Mouse (Mus musculus) forelimb bud, embryonic 11.5 days (tissue): ENCODE measurements at regions not wholly inside any gene's neighbourhood (a gene's known extent, or its start where the extent isn't known, plus 50 kb on each side); places are given as distances from the start of the nearest gene placed in this dataset.
A peak's percentile ranks its signal among the peaks of the same experiment; 100 is the strongest.

Experiments
- DNase-seq: peaks from one replicate; pipeline ENCODE4 v3.0.0-alpha.2; 2012; ENCODE audit warnings: low read depth, low spot score

GRCm38 (mm10) chr14:25225214-25225613 is 233.8 kb upstream of the Zmiz1 start:
- no peak for DNase-seq

- DNase-seq, result peak; percentile 79
Observed at GRCm38 (mm10) chr14:25226155-25226839, 232.7 kb upstream of the Zmiz1 start.

DNA sequence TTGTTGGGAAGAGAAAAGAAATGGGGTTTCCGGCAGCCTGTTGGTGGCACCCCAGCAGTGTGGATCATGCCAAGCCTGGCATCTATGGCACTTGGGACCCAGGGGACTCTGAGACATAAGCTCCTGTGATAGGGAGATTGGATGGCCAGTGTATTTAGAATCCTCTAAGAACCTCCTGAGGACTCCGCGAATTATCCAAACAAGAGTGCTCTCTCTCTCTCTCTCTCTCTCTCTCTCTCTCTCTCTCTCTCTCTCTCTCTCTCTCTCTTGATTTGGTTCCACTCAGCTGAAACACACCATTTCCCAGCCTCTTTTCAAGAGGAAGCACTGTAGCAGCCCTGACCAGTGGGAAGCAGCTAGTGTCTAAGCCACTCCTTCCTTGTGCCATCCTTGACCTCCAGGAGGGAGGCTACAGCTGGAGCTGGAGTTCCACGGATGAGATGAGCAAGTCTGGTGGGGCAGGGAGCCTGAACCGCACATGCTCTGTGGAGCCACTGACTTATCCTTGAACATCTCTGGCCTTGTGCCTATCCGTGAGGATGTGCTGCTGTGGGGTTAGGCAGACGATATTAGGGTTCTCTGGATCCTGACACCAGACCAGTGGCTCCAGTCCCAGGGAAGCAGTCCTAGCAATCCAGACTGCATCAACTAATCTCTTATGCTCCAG is 232.0 kb upstream of the Zmiz1 start:
- DNase-seq, result no peak

- DNase-seq, result no peak
Observed at GRCm38 (mm10) chr14:25228321-25229047, 230.5 kb upstream of the Zmiz1 start.

DNA sequence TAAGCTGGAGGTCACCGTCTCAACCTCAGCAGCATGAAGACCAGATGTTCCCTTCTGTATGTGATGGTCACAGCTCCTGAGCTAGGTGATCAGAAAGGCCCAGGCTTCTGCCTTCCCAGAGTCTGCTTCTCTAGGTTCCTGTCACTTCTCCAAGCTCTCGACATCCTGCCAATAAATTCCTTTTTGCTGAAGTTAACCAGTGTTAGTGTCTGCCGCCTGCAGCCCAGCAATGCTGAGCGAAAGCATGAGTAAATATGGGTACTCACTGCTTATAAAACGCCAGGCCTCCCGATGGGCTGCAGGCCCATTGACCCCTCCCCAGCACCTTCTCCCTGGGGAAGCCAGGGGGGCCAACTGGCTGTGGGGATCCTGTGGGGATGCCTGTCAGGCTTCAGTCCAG is 229.4 kb upstream of the Zmiz1 start:
- DNase-seq, result no peak

DNA sequence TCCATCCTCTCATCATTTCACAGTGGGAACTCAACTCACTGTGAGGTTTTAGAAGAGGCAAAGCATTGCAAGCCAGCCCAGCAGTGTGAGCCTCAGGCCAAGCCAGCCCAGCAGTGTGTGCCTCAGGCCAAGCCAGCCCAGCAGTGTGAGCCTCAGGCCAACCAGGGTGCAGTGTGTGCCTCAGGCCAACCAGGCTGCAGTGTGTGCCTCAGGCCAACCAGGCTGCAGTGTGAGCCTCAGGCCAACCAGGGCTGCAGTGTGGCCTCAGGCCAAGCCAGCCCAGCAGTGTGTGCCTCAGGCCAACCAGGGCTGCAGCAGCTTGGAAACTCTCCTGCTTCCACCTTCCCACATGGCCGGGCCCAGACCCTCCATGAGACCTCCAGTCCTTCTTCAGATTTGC is 227.1 kb upstream of the Zmiz1 start:
- DNase-seq, result no peak

- DNase-seq, result no peak
Observed at GRCm38 (mm10) chr14:25236421-25236973, 222.5 kb upstream of the Zmiz1 start.

DNA sequence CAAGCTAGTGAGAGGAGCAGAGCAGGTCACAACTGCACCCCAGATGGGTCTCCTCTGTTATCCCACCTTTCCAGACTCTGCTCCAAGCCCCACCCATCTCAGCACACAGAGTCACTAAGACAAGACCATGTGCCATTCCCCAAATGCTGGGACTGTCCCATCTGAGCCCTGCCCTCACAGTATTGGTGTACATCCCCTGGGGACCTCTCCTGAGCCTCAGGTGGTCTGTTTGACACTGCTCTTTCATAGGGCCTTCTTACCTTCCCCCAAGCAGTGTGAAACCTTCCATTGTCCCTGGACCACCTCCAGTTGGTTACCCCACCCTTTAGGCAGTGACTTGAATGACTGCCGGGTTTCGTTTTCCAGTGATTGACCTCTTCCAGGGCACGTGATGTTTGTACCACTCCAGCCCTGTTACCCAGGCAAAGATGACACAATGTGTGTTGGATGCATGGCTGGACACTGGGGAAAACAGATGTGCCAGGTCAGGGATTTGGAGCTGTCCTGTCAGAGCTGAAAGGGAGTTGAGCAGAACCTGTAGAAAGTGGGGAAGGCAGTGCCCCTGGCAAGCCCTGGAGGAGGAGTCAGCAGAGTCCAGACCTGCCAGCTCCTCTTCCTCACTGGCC is 219.5 kb upstream of the Zmiz1 start:
- DNase-seq, result no peak

- no peak for DNase-seq
Observed at GRCm38 (mm10) chr14:25242753-25243152, 216.2 kb upstream of the Zmiz1 start.

GRCm38 (mm10) chr14:25243289-25243688 is 215.7 kb upstream of the Zmiz1 start:
- no peak for DNase-seq

DNA sequence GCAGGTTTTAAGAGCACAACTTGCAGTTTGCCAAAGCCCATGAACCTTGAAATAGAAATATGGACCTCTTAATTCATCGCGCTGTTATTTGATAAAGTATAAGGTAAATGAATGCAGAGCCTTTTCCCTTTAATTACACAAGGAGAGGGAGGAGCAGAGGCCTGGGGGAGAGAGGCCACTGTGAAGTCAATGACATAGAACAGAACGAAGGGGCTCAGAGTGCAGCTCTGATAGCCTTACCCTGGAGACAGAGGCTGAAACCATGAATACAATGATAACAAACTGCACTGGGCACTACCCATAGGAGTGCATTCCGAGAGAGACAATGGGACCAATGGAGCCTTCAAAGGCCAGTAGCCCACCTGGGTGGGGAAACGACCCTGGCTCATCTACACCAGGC is 215.3 kb upstream of the Zmiz1 start:
- no peak for DNase-seq

DNA sequence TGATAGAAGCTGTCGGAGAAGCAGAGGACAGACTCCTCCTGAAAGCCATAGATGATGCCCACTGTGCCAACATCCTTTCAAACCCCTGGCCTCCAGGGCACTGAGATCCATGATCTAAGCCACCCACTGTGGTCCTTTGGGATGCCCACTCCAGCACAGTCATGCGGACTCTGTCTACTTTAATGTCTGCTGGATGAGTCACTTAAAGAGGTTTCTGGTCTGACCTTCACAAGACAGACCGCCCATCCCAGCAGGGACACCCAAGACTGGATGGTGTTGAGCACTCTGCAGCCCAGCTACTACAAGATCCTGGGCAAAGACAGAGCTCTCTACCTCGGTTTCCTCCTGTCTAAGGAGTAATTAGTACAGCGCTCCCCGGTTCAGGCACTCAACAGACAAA is 214.1 kb upstream of the Zmiz1 start:
- DNase-seq, result no peak

GRCm38 (mm10) chr14:25245691-25246090 is 213.3 kb upstream of the Zmiz1 start:
- peak; percentile 18 for DNase-seq

DNA sequence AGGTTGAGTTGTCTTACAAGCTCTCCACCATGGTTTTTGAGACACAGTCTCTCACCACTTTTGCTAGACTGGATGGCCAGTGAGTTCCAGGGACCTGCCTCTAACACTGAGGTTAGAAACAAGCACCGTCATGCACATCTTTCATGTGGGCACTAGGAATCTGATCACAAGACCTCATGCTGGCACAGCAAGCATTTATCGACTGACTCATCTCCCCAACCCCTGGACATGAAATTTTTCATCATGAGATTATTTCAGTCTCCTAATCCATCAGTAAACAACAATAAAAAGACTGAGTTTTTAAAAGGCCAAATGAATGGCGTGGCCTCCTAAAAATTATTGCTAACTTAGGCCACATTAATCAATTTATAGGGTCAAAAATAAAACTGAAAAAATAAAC is 210.0 kb upstream of the Zmiz1 start:
- no peak for DNase-seq

- no peak for DNase-seq
Observed at GRCm38 (mm10) chr14:25253016-25253850, 205.8 kb upstream of the Zmiz1 start.

- DNase-seq, result no peak
Observed at GRCm38 (mm10) chr14:25263121-25263520, 195.9 kb upstream of the Zmiz1 start.

GRCm38 (mm10) chr14:25266846-25267245 is 192.1 kb upstream of the Zmiz1 start:
- no peak for DNase-seq

DNA sequence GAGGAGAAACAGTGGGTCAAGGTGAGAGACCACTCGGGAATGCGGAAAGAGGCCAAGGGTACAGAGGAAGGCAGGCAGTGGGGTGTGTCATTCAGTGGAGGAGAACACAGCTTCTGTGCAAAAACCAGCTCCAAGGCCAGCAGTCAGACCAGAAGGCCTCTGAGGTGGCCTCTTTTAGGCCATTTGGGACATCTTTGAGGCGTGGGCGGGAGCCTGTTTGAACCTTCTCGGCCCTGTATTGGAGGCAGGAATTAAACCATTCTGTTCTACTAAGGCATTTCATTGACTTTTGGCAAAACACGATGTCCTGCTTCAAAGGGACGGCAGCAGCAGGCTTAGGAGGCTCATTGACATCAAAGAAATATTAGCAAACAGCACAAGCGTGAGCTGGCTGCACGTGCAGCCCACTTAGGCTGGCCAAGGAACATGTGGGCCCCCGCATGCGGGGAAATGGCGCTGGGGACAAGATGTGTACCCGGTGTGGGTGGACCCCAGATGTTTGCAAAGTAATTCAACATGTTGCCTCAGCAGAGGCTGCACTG is 190.8 kb upstream of the Zmiz1 start:
- peak; percentile 63 for DNase-seq

DNA sequence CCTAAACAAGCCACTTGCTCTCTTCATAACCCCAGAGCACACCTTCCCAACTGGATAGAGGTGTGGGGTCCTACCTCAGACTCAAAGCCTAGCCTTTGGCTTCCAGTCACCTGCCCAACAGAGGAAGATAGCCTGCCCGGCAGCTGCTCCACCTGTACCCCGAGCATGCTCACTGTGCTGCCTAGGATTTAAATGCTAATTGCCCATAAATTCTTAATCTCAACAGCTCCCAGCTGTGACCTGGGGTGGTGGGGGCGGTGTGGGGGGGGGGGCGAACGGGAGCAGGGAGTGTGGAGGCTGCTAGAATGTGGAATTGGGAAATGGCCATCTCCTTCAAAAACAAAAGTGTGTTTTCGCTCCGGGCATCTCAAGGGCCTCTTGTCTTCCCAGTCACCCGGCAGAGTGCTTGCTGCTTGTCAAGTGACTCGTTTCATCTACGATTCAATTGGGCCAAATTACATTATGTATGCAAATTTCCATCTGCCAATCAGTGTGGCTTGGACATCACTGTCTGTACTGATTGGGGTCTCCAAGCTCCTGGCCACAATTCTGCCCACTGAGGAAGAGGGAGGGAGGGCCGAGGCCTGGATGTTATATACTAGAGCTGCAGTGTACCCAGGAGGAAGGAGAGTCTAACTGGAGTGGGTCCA is 188.6 kb upstream of the Zmiz1 start:
- DNase-seq, result no peak
